ENCODE assay signal across 18 mouse cellular contexts in the genomic region with DNA sequence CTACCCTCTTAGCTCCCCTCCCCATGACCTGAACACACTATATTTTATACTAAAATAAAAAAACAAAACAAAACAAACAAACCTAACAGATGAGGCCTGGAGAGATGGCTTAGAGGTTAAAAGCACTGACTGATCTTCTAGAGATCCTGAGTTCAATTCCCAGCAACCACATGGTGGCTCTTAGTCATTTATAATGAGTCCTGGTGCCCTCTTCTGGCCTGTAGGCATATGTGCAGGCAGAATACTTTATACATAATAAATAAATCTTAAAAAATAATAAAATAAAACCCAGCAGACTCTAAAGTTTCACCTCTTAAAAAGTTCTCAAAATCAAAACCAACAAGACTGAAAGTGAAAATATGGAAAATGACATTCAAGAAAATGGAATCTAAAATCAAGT. TPM values are rescaled to one million over a fixed set of nuclear protein-coding genes. Genes with fewer than 3 reads are reported as not detected.
DNase-seq lines count a peak whose midpoint lies in the region; ATAC-seq and TF ChIP-seq lines count a peak whose summit lies in the region.
"Had no signal": no experiment of that assay in that cellular context is flagged by ENCODE, and none has a peak within 500 bp of the region (broad histone marks: within the 10 kb centered on the region; RNA-seq: fewer than 3 reads in every experiment).

No protein-coding gene starts in this region.

- no peaks in the 10 kb centered on the region for H3K27me3 ChIP-seq in kidney, postnatal 0 days (ENCODE audit: insufficient read depth, low read length)
- H3K27me3 ChIP-seq: embryonic facial prominence, embryonic 15.5 days; forebrain, embryonic 13.5 days; limb, embryonic 12.5 days; midbrain, embryonic 13.5 days had no signal

- H3K27ac ChIP-seq in kidney, postnatal 0 days = no peak overlapping the region
- H3K27ac ChIP-seq: embryonic facial prominence, embryonic 15.5 days; forebrain, embryonic 13.5 days; heart, embryonic 10.5 days; limb, embryonic 12.5 days; midbrain, embryonic 13.5 days had no signal

- DNase-seq in kidney, postnatal 0 days (ENCODE audit: low spot score) = no peak
- DNase-seq in kidney, postnatal 36 days = no peak
- peak; percentile 15 for DNase-seq in thymus, postnatal 14 days
- no peak for DNase-seq in thymus, postnatal 25 days
- peak; percentile 23 for DNase-seq in T-cell, adult 2 months (ENCODE audit: low spot score)
- DNase-seq in gastrocnemius, postnatal 10 days = no peak
- DNase-seq in kidney, postnatal 25 days = no peak
- DNase-seq: cerebellum, postnatal 36 days; gastrocnemius, postnatal 14 days; heart, postnatal 4 days; kidney, postnatal 10 days; lung, postnatal 14 days; right cerebral cortex, postnatal 4 days had no signal

- no peaks in the 10 kb centered on the region for H3K36me3 ChIP-seq in kidney, postnatal 0 days (ENCODE audit: insufficient read depth, low read length)
- H3K36me3 ChIP-seq: embryonic facial prominence, embryonic 15.5 days; heart, embryonic 10.5 days; limb, embryonic 12.5 days; midbrain, embryonic 13.5 days had no signal

- no peaks in the 10 kb centered on the region for H3K9me3 ChIP-seq in kidney, postnatal 0 days (replicated peaks; ENCODE audit: low read length)
- H3K9me3 ChIP-seq: embryonic facial prominence, embryonic 15.5 days; forebrain, embryonic 13.5 days; heart, embryonic 10.5 days; limb, embryonic 12.5 days had no signal

- no peak overlapping the region for H3K4me3 ChIP-seq in kidney, postnatal 0 days (replicated peaks; ENCODE audit: low read depth, low read length)
- H3K4me3 ChIP-seq: embryonic facial prominence, embryonic 15.5 days; forebrain, embryonic 13.5 days; heart, embryonic 10.5 days; limb, embryonic 12.5 days; midbrain, embryonic 13.5 days had no signal

- no peaks in the 10 kb centered on the region for H3K4me1 ChIP-seq in kidney, postnatal 0 days (replicated peaks; ENCODE audit: insufficient read depth, low read length)
- H3K4me1 ChIP-seq: embryonic facial prominence, embryonic 15.5 days; forebrain, embryonic 13.5 days; heart, embryonic 10.5 days; limb, embryonic 12.5 days; midbrain, embryonic 13.5 days had no signal

- H3K4me2 ChIP-seq in kidney, postnatal 0 days (ENCODE audit: low read length) = no peak overlapping the region
- H3K4me2 ChIP-seq: embryonic facial prominence, embryonic 15.5 days; forebrain, embryonic 13.5 days; limb, embryonic 12.5 days; midbrain, embryonic 13.5 days had no signal

- TF ChIP-seq CTCF in kidney, postnatal 0 days (IDR thresholded peaks at IDR 0.05; ENCODE audit: low read depth) = peak; percentile 45

- ATAC-seq in kidney, postnatal 0 days (replicated peaks; ENCODE audit: low FRiP score, low read depth) = no peak
- ATAC-seq: forebrain, embryonic 13.5 days; midbrain, embryonic 13.5 days had no signal

- no peak overlapping the region for H3K9ac ChIP-seq in kidney, postnatal 0 days (ENCODE audit: low read depth, low read length)
- H3K9ac ChIP-seq: embryonic facial prominence, embryonic 15.5 days; forebrain, embryonic 13.5 days; limb, embryonic 12.5 days; midbrain, embryonic 13.5 days had no signal

RNA-seq across cellular contexts. Expression of gene Zmym5, which starts 13.0 kb away (rescaled TPM):
- 26.3 and 28.7 TPM in 2 replicates for polyA plus RNA-seq in kidney, postnatal 0 days (2015; fragmentation: Nextera tagmentation; extraction: Ambion mirVana)
- 10 to 100 TPM; 18.9 to 24.3 TPM for total RNA-seq in gastrocnemius, postnatal 10 days (2021)

RNA-seq across cellular contexts. Expression of gene Pspc1, which starts 46.4 kb away (rescaled TPM):
- 23.1 and 24.4 TPM in 2 replicates for polyA plus RNA-seq in kidney, postnatal 0 days (2015; fragmentation: Nextera tagmentation; extraction: Ambion mirVana)
- 10 to 100 TPM; 15.6 to 17.8 TPM for total RNA-seq in gastrocnemius, postnatal 10 days (2021)

Comparison
In these comparisons a context has a peak if more than half of its experiments do, and no peak if none do; other contexts are left out.
1. DNase-seq: peak in thymus, postnatal 14 days (single experiment) and T-cell, adult 2 months (single experiment); none in kidney, postnatal 0 days (single experiment), kidney, postnatal 36 days (0 of 2), thymus, postnatal 25 days (single experiment), gastrocnemius, postnatal 10 days (single experiment) and kidney, postnatal 25 days (0 of 2).